Mouse (Mus musculus) skeletal muscle tissue, adult 2 months (tissue): ENCODE data around the gene Amt.
"Not testable (repeated sequence)": the region's sequence is repeated elsewhere in the genome, so short reads cannot be mapped to it uniquely, and the experiment has no call there.

Source experiments
- DNase-seq: peaks from one replicate; pipeline ENCODE4 v3.0.0-alpha.2; 2012; ENCODE audit warnings: low read depth, low spot score

The Amt gene

DNA sequence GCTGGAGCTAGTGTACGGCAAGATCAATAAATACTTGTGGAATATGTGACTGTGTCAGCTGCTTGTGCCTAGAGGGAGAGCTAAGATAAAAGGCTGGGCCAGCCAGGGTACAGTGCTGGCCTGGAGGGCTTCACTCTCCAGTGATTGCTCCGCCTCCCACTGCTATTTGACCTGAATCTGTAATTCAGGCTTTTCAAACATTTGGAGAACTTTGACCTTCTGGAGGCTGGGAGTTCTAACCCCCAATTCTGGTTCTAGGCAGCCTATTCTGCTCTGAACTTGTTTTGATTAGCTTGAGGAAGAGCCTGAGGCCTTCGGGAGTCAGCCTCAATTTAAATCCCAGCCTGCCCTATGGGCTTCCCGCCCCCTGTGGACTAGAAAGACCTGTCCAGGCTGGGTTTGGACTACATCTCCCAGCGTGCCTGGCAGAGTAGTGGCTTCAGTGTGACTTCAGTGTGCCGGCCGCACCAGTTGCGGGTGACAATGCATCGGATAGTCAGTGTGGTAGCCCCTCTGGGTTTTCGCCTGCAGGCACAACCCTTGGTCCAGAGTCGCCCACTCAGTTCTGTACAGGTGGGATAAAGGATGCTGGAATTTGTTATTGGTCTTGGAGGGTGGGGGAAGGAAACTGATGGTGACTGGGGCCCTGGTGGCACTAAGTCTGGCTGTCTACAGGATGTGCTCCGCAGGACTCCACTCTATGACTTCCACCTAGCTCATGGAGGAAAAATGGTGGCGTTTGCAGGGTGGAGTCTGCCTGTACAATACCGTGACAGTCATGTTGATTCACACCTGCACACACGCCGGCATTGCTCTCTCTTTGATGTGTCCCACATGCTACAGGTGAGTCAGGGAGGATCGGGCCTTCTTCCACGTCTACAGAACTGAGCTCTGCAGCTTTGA is at the start of gene Amt:
Gene Amt, plus strand, starts transcription at position 401 of the 903 bp plus-strand sequence.
- DNase-seq = no peak

DNA sequence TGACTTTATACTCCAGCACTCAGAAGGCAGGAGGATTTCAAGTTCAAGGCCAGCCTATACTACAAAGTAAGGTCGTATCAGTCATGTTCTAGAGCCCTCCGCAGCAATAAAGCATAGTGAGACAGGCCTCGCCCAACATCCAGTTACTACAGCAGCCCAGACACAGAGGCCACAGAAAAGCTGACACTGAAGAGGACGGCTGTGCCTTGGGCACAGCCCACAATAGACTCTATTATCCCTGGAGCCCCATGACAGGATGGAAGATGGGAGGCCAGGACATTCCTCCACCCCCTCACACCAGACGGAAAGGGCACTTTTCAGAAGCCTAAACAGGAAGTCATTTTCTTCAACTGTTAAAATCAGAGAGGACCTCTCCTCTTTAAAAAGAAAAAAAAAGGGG is 47.7 kb upstream of the Amt start:
- no peak for DNase-seq

DNA sequence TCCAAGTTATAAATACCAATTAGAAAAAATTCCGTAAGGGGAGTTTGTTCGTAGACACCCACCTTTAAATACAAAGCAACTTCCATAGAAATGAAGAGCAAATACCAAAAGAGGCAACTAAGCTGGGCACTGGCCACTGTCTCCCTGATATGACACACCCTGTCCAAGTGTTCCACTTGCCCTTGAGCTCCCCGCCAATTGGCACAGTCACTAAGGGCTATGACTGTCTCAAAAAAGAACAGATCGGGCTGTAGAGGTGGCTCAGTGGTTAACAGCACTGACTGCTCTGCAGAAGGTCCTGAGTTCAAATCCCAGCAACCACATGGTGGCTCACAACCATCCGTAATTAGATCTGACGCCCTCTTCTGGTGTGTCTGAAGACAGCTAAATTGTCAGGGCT is 44.8 kb upstream of the Amt start:
- DNase-seq = peak; percentile 61

DNA sequence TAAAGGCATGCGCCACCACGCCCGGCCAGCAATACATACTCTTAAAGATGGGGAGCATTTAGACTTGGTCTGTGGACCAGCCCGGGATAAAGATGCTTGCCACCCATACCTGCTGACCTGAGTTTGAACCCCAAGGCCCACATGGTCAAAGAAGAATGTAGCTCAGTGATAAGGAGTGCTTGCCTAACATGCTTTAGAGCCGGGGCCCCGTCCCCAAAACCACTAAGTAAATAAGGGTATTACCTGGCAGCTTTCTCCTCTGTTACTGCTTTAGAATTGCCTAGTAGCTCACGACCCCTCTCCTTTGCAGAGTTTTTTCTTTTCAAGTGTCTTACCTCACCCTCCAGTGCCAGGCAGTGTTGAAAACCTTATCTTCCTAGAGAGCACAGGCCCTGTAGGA is 43.9 kb upstream of the Amt start:
- DNase-seq = no peak

DNA sequence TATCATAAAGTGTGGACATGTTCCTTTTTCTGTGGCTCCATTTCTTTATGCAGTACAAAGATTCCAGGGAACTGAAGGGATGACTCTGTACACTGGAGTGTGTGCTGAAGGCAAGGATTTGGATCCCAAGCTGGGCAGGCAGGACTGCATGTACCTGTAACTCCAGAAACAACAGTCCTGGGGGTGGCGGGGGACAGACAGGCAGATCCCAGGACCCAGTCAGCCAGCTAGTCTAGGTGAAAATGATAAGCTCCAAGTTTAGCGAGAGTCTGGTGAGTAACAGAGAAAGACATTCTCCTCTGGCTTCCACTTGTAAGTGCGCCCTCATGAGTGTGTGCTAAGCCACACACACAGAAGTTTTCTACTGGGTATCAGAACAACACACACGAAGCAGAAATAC is 36.1 kb upstream of the Amt start:
- DNase-seq = no peak

DNA sequence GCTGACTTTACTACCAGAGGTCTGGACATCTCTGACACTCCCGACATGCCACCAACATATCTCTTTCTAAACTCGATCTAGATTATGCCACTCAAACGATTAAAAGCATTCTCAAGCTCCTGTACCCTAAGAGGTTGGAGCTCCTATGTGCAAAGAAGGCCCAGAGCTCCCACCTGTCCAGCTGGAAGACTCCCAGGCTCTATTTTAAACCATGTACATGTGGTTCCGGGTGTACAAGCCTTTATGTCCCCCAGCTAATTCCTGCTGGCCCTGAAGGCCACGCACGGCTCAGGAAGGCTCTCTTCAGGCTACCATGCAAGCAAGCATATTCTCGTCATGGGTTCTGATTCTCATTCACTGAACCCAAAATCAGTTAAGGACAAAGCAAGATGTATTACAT is 34.8 kb upstream of the Amt start:
- DNase-seq = peak; percentile 76

DNA sequence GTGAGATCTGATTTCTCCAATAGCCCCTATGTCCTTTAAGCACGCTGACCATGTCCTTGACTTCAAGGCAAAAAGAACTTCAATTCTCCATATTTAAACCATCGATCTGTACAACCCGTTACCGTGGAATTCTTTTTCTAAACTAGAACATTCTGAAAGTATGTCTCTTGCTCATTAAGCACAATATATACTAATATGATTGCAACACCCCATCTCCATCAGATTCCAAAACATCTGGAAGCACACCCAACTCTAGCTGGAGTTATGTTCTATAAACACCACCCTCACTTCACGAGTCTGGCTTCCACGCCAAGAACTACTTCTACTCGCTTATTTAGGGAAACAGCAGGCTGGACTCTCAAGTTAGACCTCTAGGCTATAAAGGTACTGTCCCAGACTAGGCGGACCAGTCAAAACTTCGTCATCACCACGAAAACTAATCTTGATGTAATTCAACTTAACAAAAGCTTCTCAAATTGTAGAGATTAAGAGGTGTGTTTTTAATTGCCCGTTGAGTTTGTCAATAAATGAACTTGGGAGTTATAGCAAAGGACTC is 34.1 kb upstream of the Amt start:
- DNase-seq = peak; percentile 66

DNA sequence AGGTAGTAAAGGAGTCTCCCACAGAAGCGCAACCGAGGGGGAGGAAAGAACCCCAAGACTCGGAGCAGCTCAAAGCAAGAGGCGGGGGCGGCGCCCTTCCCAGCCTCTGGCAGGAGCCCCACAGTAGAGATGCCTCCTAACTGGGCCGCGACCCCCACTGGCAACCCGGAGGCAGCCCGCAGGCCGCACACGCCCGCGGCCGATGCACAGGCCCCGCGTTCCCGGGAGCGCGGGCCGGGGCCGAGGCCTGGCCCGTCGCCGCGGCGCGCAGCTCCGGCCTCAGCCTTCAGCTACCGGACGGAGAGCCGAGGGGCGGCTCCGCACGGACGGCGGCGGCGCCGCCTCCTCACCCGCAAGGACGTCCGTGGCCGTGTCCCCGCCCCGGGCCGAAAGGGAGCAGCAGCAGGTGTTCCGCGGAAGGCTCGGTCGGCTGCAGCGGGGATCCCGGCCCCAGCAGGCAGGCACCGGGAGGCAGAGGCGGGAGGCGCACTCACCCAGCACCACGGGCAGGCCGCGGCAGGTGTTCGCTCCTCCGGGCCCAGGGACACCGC is 33.4 kb upstream of the Amt start:
- DNase-seq = peak; percentile 67

DNA sequence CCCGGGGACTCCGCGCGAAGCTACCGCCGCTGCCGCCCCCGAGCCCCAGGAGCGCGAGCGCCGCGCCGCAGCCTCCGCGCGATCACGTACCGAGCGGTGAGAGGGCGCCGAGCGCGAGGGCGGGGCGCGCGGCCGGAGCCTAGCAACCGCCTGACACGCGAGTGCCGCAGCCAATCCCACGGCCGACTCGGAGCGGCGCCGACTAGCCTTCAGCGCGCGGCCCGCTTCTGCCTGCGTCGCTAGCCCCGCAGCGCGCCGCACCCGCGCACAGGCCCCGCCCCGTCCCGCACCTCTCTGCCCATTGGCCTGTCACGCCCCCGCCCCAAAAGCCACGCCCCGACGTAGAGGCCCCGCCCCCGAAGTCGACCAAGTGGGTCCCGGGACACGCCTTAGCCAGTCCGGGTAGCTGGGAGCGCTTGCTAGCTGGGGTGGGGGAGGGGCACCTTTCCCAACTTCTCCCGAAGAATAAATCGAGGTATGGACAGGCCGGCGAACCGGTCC is 32.9 kb upstream of the Amt start, which contains the start of gene Dag1:
Gene Dag1, minus strand, starts transcription at position 269 of the 501 bp plus-strand sequence.
- peak; percentile 96 for DNase-seq

DNA sequence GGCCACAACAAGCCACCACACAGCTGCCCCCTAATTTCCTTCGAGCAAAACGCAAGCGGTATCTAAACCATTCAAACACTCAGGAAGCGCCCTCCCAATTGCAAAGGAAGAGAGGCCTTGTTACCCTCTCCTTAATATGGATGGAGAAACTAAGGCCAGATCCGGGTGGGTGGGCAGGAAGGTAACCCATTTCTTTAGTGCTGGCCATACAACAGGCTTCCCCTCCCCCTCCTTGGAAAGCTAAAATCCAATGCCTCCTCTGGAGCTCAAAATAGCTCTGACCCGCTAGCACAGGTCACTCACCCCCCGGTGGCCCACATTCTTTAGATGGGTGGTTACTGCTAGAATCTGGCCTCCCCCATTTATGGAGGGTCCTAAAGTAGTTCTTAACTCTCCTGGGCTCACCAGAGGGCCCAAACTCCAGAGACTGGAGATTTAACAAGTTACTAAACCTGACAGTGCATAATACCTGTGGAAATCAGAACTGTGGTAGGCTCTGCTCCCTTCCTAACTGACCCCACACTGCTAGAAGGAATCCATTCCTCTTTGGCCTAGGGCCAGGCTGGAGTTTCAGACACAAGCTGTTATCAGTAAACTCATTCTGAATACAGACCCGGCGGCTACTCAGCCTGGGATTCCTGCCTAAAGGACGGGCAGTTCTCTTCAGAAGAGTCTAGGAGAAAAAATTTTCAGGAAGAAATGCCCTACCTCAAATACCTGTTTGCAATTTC is 32.3 kb upstream of the Amt start:
- peak; percentile 51 for DNase-seq

DNA sequence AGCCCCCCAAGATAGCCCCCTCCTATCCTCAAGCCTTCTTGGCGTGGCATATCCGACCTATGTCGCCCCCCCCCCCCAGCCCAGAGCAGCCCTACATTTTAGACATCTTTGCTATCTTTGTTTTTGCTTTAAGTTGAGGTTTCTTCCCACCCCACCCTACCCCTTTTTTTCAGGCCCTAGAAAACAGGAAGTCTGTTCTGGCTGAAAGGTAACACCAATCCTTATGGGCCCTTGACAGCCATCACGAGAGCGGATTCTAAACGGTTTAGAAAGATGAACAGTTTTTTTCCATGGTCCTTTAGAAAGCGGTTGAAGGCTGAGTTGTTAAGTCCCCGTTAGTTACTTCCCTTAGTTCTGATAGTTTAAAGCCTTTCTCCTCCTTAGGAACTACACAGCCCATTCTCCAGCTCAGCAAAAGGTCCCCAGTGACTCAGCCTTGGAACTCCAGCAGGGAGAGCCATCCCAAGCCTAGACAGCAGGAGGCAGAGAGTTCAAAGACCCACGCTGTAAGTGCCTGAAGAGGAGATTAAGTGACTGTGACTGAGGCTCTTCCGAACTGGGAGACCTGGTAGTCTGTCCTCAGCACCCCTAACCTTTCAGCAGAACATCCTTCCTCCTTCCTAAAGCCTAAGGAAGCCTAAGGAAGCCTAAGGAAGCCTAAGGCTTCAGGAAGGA is 30.3 kb upstream of the Amt start:
- DNase-seq = no peak

DNA sequence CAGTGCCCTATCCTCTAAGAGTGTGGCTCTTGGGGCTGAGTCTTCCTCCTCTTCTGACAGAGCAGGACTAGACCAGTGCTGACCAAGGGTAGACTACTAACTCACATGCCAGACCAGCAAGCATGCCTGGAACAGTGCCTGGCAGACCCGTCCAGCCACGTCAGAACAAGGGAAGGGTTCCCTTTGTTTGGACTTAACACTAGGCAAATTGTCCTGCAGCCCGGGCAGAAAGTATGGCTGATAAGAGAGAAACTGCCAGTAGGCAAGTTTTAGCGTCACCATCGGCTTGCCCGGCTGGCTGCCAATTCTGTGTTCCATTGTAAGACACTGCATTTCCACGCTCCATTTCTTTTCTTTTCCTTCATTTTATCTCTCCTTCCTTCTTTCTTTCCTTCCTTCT is 29.0 kb upstream of the Amt start:
- no peak for DNase-seq

DNA sequence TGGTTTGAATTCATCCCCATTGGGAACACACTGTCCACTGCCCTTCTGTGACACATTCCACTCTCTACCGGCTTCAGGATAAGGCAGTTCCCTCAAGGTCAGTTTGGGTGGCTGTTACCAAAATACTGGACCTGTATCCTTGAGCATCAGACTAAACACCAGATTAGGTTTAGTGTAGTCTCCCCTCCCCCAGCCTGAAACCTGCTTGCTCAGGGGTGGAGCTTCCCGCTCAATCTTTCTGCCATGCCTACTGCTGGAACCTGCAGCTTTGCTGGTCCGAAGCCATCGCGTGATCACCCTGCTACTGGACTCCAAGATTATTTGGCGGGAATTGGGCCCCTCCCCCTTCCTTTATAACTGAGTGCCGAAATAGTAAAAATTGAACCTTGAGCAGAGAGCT is 28.0 kb upstream of the Amt start:
- DNase-seq = not testable (repeated sequence)

DNA sequence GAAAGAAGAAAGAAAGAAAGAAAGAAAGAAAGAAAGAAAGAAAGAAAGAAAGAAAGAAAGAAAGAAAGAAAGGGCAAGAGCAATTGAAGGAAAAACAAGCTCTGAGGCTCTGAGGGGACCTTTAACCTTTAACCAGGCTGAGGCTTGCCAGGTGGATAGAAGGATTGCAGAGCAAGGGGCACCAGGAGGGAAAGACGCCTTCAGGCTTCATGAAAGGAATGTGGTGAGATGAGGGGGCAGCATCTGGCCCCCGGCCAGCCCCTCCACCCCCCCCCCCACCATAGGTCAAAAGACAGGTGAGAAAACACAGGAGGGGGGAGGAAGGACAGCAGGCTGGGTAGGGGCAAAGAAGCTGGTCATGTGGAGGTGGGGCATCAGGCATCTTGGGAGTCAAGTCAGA is 24.7 kb upstream of the Amt start:
- no peak for DNase-seq

DNA sequence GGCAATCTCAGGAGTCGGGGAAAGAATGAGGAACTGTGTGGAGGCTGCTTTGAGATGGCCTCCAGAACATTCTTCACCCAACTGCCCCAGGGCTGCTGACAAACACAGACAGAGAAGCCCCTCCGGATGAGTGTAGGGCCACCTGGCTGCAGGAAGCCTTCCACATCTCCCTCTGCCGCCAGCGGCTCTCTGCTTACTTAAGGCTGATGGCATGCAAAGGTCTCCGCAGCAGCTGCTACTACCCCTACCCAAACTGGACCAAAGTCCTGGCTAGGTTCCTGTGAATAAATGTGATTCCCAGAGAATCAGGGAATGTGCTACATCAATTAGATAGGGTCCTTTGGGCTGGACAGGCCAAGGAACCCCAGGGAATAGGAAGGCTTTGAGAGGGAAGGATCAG is 24.0 kb upstream of the Amt start:
- DNase-seq = no peak

DNA sequence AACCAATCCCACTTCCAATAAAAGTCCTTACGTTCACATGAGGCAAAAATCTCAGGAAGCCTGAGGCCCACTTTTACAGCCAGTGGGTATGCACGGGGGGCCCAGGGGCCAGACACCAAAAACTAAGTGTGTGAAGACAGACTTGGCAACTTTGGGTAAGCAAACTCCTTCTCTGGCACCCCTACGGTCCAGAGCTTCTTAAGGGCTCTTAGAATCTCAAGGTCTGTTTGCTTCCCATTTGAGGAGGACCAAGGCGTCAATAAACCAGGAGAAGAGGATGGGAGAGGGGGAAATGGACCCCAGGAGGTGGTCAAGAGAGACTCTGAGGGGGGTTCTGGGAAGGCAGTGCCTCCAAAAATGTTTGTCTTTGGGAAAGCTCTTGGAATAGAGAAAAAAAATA is 23.2 kb upstream of the Amt start:
- DNase-seq = no peak

DNA sequence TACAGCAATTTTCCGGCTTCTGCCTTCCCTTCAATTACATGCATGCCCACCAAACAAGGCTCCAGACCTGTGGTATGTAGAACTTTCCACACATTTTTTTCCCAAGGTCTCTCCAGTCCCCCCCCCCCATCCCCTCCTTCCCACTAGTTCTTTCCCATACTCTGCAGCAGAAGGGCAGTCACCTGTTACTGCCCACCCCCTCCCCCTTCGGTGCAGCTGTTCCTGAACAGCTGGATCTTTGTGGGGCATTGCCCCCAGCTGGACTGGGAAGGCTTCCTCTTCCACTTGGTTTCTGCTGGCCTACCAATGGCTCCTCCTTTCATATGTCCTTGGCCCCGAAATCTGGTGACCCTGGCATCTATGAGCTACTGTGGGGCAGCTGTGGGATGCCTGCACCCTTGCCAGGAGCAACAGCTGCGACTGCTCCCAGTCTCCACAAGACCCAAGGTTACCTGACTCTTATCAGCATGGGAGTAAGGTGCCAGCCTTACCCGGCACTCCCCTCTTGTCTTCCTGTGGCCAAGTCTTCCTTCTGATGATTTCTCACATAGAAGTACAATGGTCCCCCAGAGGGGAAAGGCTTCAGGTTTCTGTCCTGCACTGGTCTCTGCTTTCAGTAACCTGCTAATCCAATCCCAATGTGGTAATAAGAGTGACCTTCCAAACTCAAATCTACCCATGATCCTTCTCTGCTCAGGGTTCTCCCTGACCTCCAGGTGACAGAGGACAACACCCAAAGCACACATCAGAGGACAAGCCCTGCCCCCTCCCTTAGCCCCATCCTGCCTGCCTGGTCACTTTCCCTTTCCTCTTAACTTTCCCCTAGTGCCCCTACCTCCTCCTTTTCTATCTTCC is 21.9 kb upstream of the Amt start:
- peak; percentile 60 for DNase-seq

DNA sequence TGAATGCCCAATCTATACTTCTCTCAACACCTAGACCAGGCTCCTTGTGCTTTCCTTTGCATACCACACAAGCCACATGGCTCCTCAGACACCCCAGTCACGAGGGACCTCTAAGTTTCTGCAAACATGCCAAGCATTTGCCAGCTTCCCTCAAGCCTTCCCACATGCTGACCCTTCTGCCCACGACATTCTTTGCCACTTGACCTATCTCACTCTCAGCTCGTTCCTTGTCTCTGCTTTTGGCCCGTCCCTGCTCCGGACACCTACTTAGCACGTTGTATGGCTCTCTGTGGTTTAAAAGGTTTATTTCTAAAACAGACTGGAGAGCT is 21.4 kb upstream of the Amt start:
- DNase-seq = no peak

DNA sequence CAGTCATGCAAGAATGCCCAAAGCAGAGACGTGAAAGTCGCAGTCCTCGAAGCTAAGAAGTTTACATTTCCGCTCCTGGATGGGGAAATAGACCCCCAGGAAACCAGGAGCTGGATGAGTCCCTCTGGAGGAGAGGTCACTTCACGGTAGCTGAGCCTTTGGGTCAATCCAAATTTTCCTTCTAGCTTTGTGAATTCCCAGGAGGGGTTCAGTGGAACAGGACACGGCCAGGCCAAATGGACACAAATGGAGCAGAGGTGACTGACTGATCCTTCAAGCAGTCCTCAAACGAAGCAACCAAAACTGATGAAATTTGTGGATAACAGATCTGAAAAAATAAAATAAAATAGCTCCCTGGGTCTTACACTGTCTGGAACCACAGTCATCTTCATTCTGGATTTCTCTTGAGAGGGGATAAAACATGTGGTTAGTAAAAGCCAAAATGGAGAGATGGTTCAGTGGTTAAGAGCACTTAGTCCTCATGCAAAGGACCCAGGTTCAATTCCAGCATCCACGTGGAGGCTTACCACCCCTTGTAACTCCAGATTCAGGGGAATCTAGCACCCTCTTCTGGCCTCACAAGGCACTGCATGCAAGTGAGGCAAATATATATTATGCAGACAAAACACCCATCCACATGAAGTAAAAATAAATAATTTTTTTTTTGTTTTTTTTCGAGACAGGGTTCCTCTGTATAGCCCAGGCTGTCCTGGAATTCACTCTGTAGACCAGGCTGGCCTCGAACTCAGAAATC is 17.8 kb upstream of the Amt start:
- DNase-seq = no peak
